Mouse (Mus musculus): ENCODE measurements at regions not wholly inside any gene's neighbourhood (a gene's known extent, or its start where the extent isn't known, plus 50 kb on each side); places are given as distances from the start of the nearest gene placed in this dataset.

- Histone ChIP-seq H3K9me3 (replicated peaks) (no peaks in the 10 kb centered on the region), H3K9ac (no peak overlapping the region), H3K4me2 (no peak overlapping the region), H3K27ac (replicated peaks) (peak overlapping the region; percentile 53; the same call in 1 of the 2 replicates), H3K27me3 (no peaks in the 10 kb centered on the region), H3K4me1 (replicated peaks) (peaks cover 26% of the 10 kb centered on the region), H3K36me3 (replicated peaks) (no peaks in the 10 kb centered on the region), H3K4me3 (replicated peaks) (no peak overlapping the region)
- ATAC-seq (ENCODE audit: insufficient read depth) = peak; percentile 31; the same call in 1 of the 2 replicates
- 44% methylated on average over 10 of the region's 10 CpGs for WGBS (ENCODE audit: insufficient replicate concordance)
These were observed 94.7 kb upstream of the Adgrl2 start for GRCm38 (mm10) chr3:149084861-149085598.

DNA sequence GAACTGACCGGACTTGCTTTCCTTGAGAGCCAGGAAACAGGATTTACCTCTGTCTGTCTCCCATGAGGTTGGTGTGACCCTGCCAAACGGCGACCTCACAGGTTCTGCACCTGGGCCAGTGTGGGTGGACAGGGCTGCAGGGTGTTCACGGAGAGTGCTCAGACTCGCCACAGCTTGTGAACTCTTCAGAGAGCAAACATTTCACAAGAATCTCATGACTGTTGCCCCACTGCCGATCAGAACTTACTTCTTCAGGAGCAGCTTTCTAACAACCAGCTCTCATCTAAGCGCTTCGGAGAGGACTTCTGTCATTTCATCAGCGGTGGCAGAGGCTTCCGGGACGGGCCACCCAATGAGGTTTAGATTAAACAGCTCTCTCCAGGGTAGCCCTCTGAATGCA, 93.0 kb upstream of the Adgrl2 start:
- 39% methylated on average over 11 of the region's 11 CpGs for WGBS (ENCODE audit: insufficient replicate concordance)
- peaks cover 25% of the 10 kb centered on the region for H3K4me1 ChIP-seq (replicated peaks)
- H3K9me3 ChIP-seq (replicated peaks) = no peaks in the 10 kb centered on the region
- H3K9ac ChIP-seq = no peak overlapping the region
- H3K27me3 ChIP-seq = no peaks in the 10 kb centered on the region
- no peaks in the 10 kb centered on the region for H3K36me3 ChIP-seq (replicated peaks)
- ATAC-seq (ENCODE audit: insufficient read depth) = peak; percentile 50; the same call in 1 of the 2 replicates
- H3K4me3 ChIP-seq (replicated peaks) = no peak overlapping the region
- H3K4me2 ChIP-seq = peak overlapping the region; percentile 40
- H3K27ac ChIP-seq (replicated peaks) = peak overlapping the region; percentile 53; the same call in 1 of the 2 replicates

GRCm38 (mm10) chr3:149078881-149079280, 88.5 kb upstream of the Adgrl2 start:
- no peak for ATAC-seq (ENCODE audit: insufficient read depth)
- peaks cover under 1% of the 10 kb centered on the region; the same call in 1 of the 2 replicates for H3K4me1 ChIP-seq (replicated peaks)

GRCm38 (mm10) chr3:149076928-149077551, 86.7 kb upstream of the Adgrl2 start:
- no peaks in the 10 kb centered on the region for H3K27me3 ChIP-seq
- H3K9ac ChIP-seq = no peak overlapping the region
- no peak overlapping the region for H3K4me2 ChIP-seq
- H3K4me1 ChIP-seq (replicated peaks) = no peaks in the 10 kb centered on the region
- WGBS (ENCODE audit: insufficient replicate concordance) = 59% methylated on average over 21 of the region's 21 CpGs
- ATAC-seq (ENCODE audit: insufficient read depth) = no peak
- H3K4me3 ChIP-seq (replicated peaks) = no peak overlapping the region
- H3K27ac ChIP-seq (replicated peaks) = no peak overlapping the region
- H3K9me3 ChIP-seq (replicated peaks) = no peaks in the 10 kb centered on the region
- H3K36me3 ChIP-seq (replicated peaks) = no peaks in the 10 kb centered on the region

More at GRCm38 (mm10) chr3:149078881-149079280, 88.5 kb upstream of the Adgrl2 start:
- Histone ChIP-seq H3K36me3 (replicated peaks) (no peaks in the 10 kb centered on the region), H3K9ac (no peak overlapping the region), H3K4me3 (replicated peaks) (no peak overlapping the region), H3K27me3 (no peaks in the 10 kb centered on the region), H3K4me2 (no peak overlapping the region), H3K9me3 (replicated peaks) (no peaks in the 10 kb centered on the region), H3K27ac (replicated peaks) (no peak overlapping the region)
- WGBS (ENCODE audit: insufficient replicate concordance) = 53% methylated on average over 4 of the region's 4 CpGs

DNA sequence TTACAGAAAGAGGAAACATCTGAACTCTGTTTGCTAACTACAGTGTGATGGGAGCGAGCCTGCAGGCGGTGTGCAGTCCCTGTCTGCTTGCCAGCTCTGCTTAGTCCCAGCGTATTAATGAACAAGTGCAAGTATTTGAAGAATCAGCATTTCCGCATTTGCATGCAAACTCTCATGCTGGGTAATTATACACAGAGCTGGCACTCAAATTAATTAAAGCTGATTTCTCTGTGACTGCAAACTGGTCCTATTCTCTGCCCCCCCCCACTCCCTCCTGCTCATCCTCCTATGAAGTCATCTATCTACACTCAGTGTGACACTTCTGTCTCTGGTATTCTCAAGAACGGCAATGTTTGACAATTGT, 85.1 kb upstream of the Adgrl2 start:
- Histone ChIP-seq H3K4me2 (no peak overlapping the region), H3K27ac (replicated peaks) (no peak overlapping the region), H3K9me3 (replicated peaks) (no peaks in the 10 kb centered on the region), H3K4me3 (replicated peaks) (no peak overlapping the region), H3K27me3 (no peaks in the 10 kb centered on the region), H3K4me1 (replicated peaks) (no peaks in the 10 kb centered on the region), H3K36me3 (replicated peaks) (no peaks in the 10 kb centered on the region), H3K9ac (no peak overlapping the region)
- ATAC-seq (ENCODE audit: insufficient read depth) = no peak
- WGBS (ENCODE audit: insufficient replicate concordance) = 73% methylated on average over 5 of the region's 5 CpGs

GRCm38 (mm10) chr3:149074658-149075487, 84.5 kb upstream of the Adgrl2 start:
- no peak overlapping the region for H3K27ac ChIP-seq (replicated peaks)
- no peaks in the 10 kb centered on the region for H3K36me3 ChIP-seq (replicated peaks)
- no peaks in the 10 kb centered on the region for H3K9me3 ChIP-seq (replicated peaks)
- no peak for ATAC-seq (ENCODE audit: insufficient read depth)
- no peak overlapping the region for H3K4me3 ChIP-seq (replicated peaks)
- 77% methylated on average over 27 of the region's 27 CpGs for WGBS (ENCODE audit: insufficient replicate concordance)
- H3K27me3 ChIP-seq = no peaks in the 10 kb centered on the region
- no peak overlapping the region for H3K4me2 ChIP-seq
- H3K9ac ChIP-seq = no peak overlapping the region
- no peaks in the 10 kb centered on the region for H3K4me1 ChIP-seq (replicated peaks)

- no peak for ATAC-seq (ENCODE audit: insufficient read depth)
- no peaks in the 10 kb centered on the region for H3K36me3 ChIP-seq (replicated peaks)
- H3K4me3 ChIP-seq (replicated peaks) = no peak overlapping the region
- no peak overlapping the region for H3K27ac ChIP-seq (replicated peaks)
- H3K9me3 ChIP-seq (replicated peaks) = no peaks in the 10 kb centered on the region
- WGBS (ENCODE audit: insufficient replicate concordance) = 51% methylated on average over 7 of the region's 7 CpGs
- H3K4me2 ChIP-seq = no peak overlapping the region
- H3K4me1 ChIP-seq (replicated peaks) = no peaks in the 10 kb centered on the region
- H3K9ac ChIP-seq = no peak overlapping the region
- no peaks in the 10 kb centered on the region for H3K27me3 ChIP-seq
These were observed 79.8 kb upstream of the Adgrl2 start for GRCm38 (mm10) chr3:149070201-149070600.

- 71% methylated on average over 9 of the region's 9 CpGs for WGBS (ENCODE audit: insufficient replicate concordance)
- Histone ChIP-seq H3K36me3 (replicated peaks) (no peaks in the 10 kb centered on the region), H3K4me1 (replicated peaks) (no peaks in the 10 kb centered on the region), H3K4me3 (replicated peaks) (no peak overlapping the region), H3K27ac (replicated peaks) (no peak overlapping the region), H3K4me2 (no peak overlapping the region), H3K27me3 (no peaks in the 10 kb centered on the region), H3K9ac (no peak overlapping the region), H3K9me3 (replicated peaks) (no peaks in the 10 kb centered on the region)
- ATAC-seq (ENCODE audit: insufficient read depth) = no peak
These were observed 79.1 kb upstream of the Adgrl2 start for GRCm38 (mm10) chr3:149069436-149069835.

GRCm38 (mm10) chr3:149068821-149069220, 78.5 kb upstream of the Adgrl2 start:
- H3K36me3 ChIP-seq (replicated peaks) = no peaks in the 10 kb centered on the region
- H3K27me3 ChIP-seq = no peaks in the 10 kb centered on the region
- no peak overlapping the region for H3K27ac ChIP-seq (replicated peaks)
- H3K4me3 ChIP-seq (replicated peaks) = no peak overlapping the region
- no peak overlapping the region for H3K4me2 ChIP-seq
- no peaks in the 10 kb centered on the region for H3K9me3 ChIP-seq (replicated peaks)
- ATAC-seq (ENCODE audit: insufficient read depth) = no peak
- 57% methylated on average over 7 of the region's 7 CpGs for WGBS (ENCODE audit: insufficient replicate concordance)
- H3K4me1 ChIP-seq (replicated peaks) = no peaks in the 10 kb centered on the region
- H3K9ac ChIP-seq = no peak overlapping the region

GRCm38 (mm10) chr3:149067758-149068157, 77.4 kb upstream of the Adgrl2 start:
- Histone ChIP-seq H3K4me1 (replicated peaks) (no peaks in the 10 kb centered on the region), H3K27me3 (no peaks in the 10 kb centered on the region), H3K9me3 (replicated peaks) (no peaks in the 10 kb centered on the region), H3K4me2 (no peak overlapping the region), H3K27ac (replicated peaks) (no peak overlapping the region), H3K4me3 (replicated peaks) (no peak overlapping the region), H3K36me3 (replicated peaks) (no peaks in the 10 kb centered on the region), H3K9ac (no peak overlapping the region)
- 59% methylated on average over 7 of the region's 7 CpGs for WGBS (ENCODE audit: insufficient replicate concordance)
- no peak for ATAC-seq (ENCODE audit: insufficient read depth)

- Histone ChIP-seq H3K4me2 (no peak overlapping the region), H3K27me3 (no peaks in the 10 kb centered on the region), H3K4me1 (replicated peaks) (no peaks in the 10 kb centered on the region), H3K9ac (no peak overlapping the region), H3K9me3 (replicated peaks) (no peaks in the 10 kb centered on the region), H3K36me3 (replicated peaks) (no peaks in the 10 kb centered on the region), H3K27ac (replicated peaks) (no peak overlapping the region), H3K4me3 (replicated peaks) (no peak overlapping the region)
- 55% methylated on average over 12 of the region's 12 CpGs for WGBS (ENCODE audit: insufficient replicate concordance)
- ATAC-seq (ENCODE audit: insufficient read depth) = no peak
These were observed 64.7 kb upstream of the Adgrl2 start for GRCm38 (mm10) chr3:149055077-149055476.
